Mouse (Mus musculus) heart, embryonic 13.5 days (tissue): ENCODE results near the gene 1700069L16Rik. TPM values are rescaled to one million over a fixed set of nuclear protein-coding genes. Genes with fewer than 3 reads are reported as not detected.

Experiments used
- ATAC-seq: fragments of 200-750 bp; cut with Nextera tagmentation; 2 replicates; pipeline ENCODE4 v1.8.0; 2017; ENCODE audit warnings: moderate TSS enrichment; ENCODE audit not compliant: insufficient number of reproducible peaks, low FRiP score, low TSS enrichment; ENCODE audit errors: extremely low read depth
- H3K27ac ChIP-seq: fragments of 300-500 bp; sonication (generic); replicated peaks from 2 replicates; pipeline ENCODE4 v1.5.1; 2015; ENCODE audit warnings: moderate library complexity, mild to moderate bottlenecking, inconsistent platforms
- H3K27me3 ChIP-seq: fragments of 300-500 bp; sonication (generic); replicated peaks from 2 replicates; pipeline ENCODE4 v1.6.1; 2015; ENCODE audit warnings: mild to moderate bottlenecking, inconsistent platforms
- H3K36me3 ChIP-seq: fragments of 300-500 bp; sonication (generic); 2 replicates; pipeline ENCODE4 v1.6.1; 2015; ENCODE audit warnings: mild to moderate bottlenecking, inconsistent platforms
- H3K4me1 ChIP-seq: fragments of 300-500 bp; sonication (generic); 2 replicates; pipeline ENCODE4 v1.6.1; 2015; ENCODE audit warnings: inconsistent platforms
- H3K4me2 ChIP-seq: fragments of 300-500 bp; sonication (generic); 2 replicates; pipeline ENCODE4 v1.6.1; 2015; ENCODE audit warnings: inconsistent platforms, mild to moderate bottlenecking, moderate library complexity
- H3K4me3 ChIP-seq: fragments of 300-500 bp; sonication (generic); 2 replicates; pipeline ENCODE4 v1.5.1; 2015; ENCODE audit warnings: moderate library complexity, mild to moderate bottlenecking, inconsistent platforms
- H3K9ac ChIP-seq: fragments of 300-500 bp; sonication (generic); 2 replicates; pipeline ENCODE4 v1.6.1; 2015; ENCODE audit warnings: inconsistent platforms, mild to moderate bottlenecking, moderate library complexity
- H3K9me3 ChIP-seq: fragments of 300-500 bp; sonication (generic); 2 replicates; pipeline ENCODE4 v1.6.1; 2016; ENCODE audit warnings: inconsistent platforms
- WGBS: fragments of 180-500 bp; shearing (Covaris S2); methylation state at CpG from one replicate; pipeline ENCODE4 v1.1.7; 2015; ENCODE audit warnings: mixed read lengths; 5-methylcytosine and 5-hydroxymethylcytosine counted together
- polyA plus RNA-seq: library from polyadenylated mRNA; unstranded; fragments of >200 nt; fragmentation: Nextera tagmentation; extraction: Ambion mirVana; gene quantifications from 2 replicates; pipeline ENCODE4 v1.2.1, GENCODE M21; 2015

Gene 1700069L16Rik
- polyA plus RNA-seq = not detected in 2 replicates

- H3K4me2 ChIP-seq = no peak within 1 kb of the TSS
- ATAC-seq = peak; percentile 31; the same call in 1 of the 2 replicates
- H3K36me3 ChIP-seq = no peaks in the 10 kb centered on the region
- H3K9me3 ChIP-seq = no peaks in the 10 kb centered on the region
- H3K4me1 ChIP-seq = no peaks in the 10 kb centered on the region
- H3K27ac ChIP-seq = no peak within 1 kb of the TSS
- no peak within 1 kb of the TSS for H3K4me3 ChIP-seq
- 3% methylated on average over 15 of the region's 15 CpGs for WGBS
- H3K9ac ChIP-seq = no peak within 1 kb of the TSS
- H3K27me3 ChIP-seq = peaks cover 42% of the 10 kb centered on the region
Measured at GRCm38 (mm10) chr5:113724446-113724845, at the start of gene 1700069L16Rik. Gene 1700069L16Rik (minus strand): TSS chr5:113724772.

GRCm38 (mm10) chr5:113773664-113774063 is 49.1 kb upstream of the 1700069L16Rik start:
- Histone ChIP-seq H3K27ac (peak overlapping the region; percentile 94), H3K9me3 (no peaks in the 10 kb centered on the region), H3K4me2 (peak overlapping the region; percentile 99), H3K36me3 (peaks cover 51% of the 10 kb centered on the region), H3K9ac (peak overlapping the region; percentile 88), H3K4me3 (peak overlapping the region; percentile 100), H3K27me3 (no peaks in the 10 kb centered on the region), H3K4me1 (peaks cover 29% of the 10 kb centered on the region)
- ATAC-seq = no peak
- under 1% methylated on average over 7 of the region's 7 CpGs for WGBS

GRCm38 (mm10) chr5:113772905-113773519 is 48.4 kb upstream of the 1700069L16Rik start:
- 2% methylated on average over 37 of the region's 38 CpGs for WGBS
- Histone ChIP-seq H3K9ac (peak overlapping the region; percentile 88), H3K27ac (peak overlapping the region; percentile 94), H3K4me2 (peak overlapping the region; percentile 99), H3K4me3 (peak overlapping the region; percentile 100), H3K9me3 (no peaks in the 10 kb centered on the region), H3K27me3 (no peaks in the 10 kb centered on the region), H3K36me3 (peaks cover 51% of the 10 kb centered on the region), H3K4me1 (peaks cover 29% of the 10 kb centered on the region)
- ATAC-seq = 0 out of 2 replicates have a peak, but pooled peaks have one; percentile 1

GRCm38 (mm10) chr5:113772450-113772895 is 47.9 kb upstream of the 1700069L16Rik start, which contains the start of the genes Sart3 and Iscu:
Gene Sart3 (minus strand): TSS chr5:113772510.
Gene Iscu (plus strand): TSS chr5:113772748.
- Histone ChIP-seq H3K4me1 (peaks cover 29% of the 10 kb centered on the region), H3K27ac (peak within 1 kb of the TSS; percentile 94), H3K9ac (peak within 1 kb of the TSS; percentile 94), H3K27me3 (no peaks in the 10 kb centered on the region), H3K4me2 (peak within 1 kb of the TSS; percentile 99), H3K9me3 (no peaks in the 10 kb centered on the region), H3K4me3 (peak within 1 kb of the TSS; percentile 100), H3K36me3 (peaks cover 53% of the 10 kb centered on the region)
- WGBS = 0% methylated on average over 49 of the region's 49 CpGs
- ATAC-seq = peak; percentile 86

- Histone ChIP-seq H3K27me3 (no peaks in the 10 kb centered on the region), H3K4me1 (peaks cover 32% of the 10 kb centered on the region), H3K9me3 (no peaks in the 10 kb centered on the region), H3K4me3 (peak overlapping the region; percentile 100), H3K36me3 (peaks cover 53% of the 10 kb centered on the region), H3K9ac (peak overlapping the region; percentile 94), H3K4me2 (peak overlapping the region; percentile 99), H3K27ac (peak overlapping the region; percentile 94)
- ATAC-seq = peak; percentile 71
- under 1% methylated on average over 94 of the region's 97 CpGs for WGBS
Measured at GRCm38 (mm10) chr5:113771213-113772162, 46.9 kb upstream of the 1700069L16Rik start.

GRCm38 (mm10) chr5:113768806-113769205 is 44.2 kb upstream of the 1700069L16Rik start:
- H3K27ac ChIP-seq = no peak overlapping the region
- peaks cover 39% of the 10 kb centered on the region for H3K4me1 ChIP-seq
- WGBS = 83% methylated on average over 8 of the region's 8 CpGs
- no peak overlapping the region for H3K4me3 ChIP-seq
- H3K9me3 ChIP-seq = no peaks in the 10 kb centered on the region
- H3K27me3 ChIP-seq = no peaks in the 10 kb centered on the region
- H3K4me2 ChIP-seq = no peak overlapping the region
- no peak for ATAC-seq
- no peak overlapping the region for H3K9ac ChIP-seq
- H3K36me3 ChIP-seq = peaks cover 43% of the 10 kb centered on the region

- no peak overlapping the region for H3K9ac ChIP-seq
- no peak for ATAC-seq
- peaks cover 72% of the 10 kb centered on the region for H3K36me3 ChIP-seq
- H3K9me3 ChIP-seq = no peaks in the 10 kb centered on the region
- H3K27me3 ChIP-seq = no peaks in the 10 kb centered on the region
- H3K4me3 ChIP-seq = no peak overlapping the region
- no peak overlapping the region for H3K27ac ChIP-seq
- 82% methylated on average over 13 of the region's 13 CpGs for WGBS
- no peak overlapping the region for H3K4me2 ChIP-seq
- H3K4me1 ChIP-seq = peaks cover 32% of the 10 kb centered on the region
Measured at GRCm38 (mm10) chr5:113765641-113766526, 41.3 kb upstream of the 1700069L16Rik start.

GRCm38 (mm10) chr5:113764426-113764825 is 39.9 kb upstream of the 1700069L16Rik start:
- Histone ChIP-seq H3K9me3 (no peaks in the 10 kb centered on the region), H3K4me1 (peaks cover 18% of the 10 kb centered on the region; the same call in 1 of the 2 replicates), H3K36me3 (peaks cover 87% of the 10 kb centered on the region), H3K4me2 (no peak overlapping the region), H3K27ac (no peak overlapping the region), H3K27me3 (no peaks in the 10 kb centered on the region), H3K9ac (no peak overlapping the region), H3K4me3 (no peak overlapping the region)
- WGBS = 89% methylated on average over 7 of the region's 7 CpGs
- ATAC-seq = no peak

- Histone ChIP-seq H3K9ac (no peak overlapping the region), H3K27ac (no peak overlapping the region), H3K27me3 (no peaks in the 10 kb centered on the region), H3K4me1 (peaks cover 10% of the 10 kb centered on the region; the same call in 1 of the 2 replicates), H3K36me3 (peaks cover 87% of the 10 kb centered on the region), H3K4me3 (no peak overlapping the region), H3K9me3 (no peaks in the 10 kb centered on the region), H3K4me2 (no peak overlapping the region)
- no peak for ATAC-seq
- 94% methylated on average over 2 of the region's 2 CpGs for WGBS
Measured at GRCm38 (mm10) chr5:113761585-113761984, 37.0 kb upstream of the 1700069L16Rik start.

- H3K9me3 ChIP-seq = no peaks in the 10 kb centered on the region
- WGBS = 85% methylated on average over 15 of the region's 15 CpGs
- H3K27me3 ChIP-seq = no peaks in the 10 kb centered on the region
- no peak overlapping the region for H3K4me3 ChIP-seq
- H3K36me3 ChIP-seq = peaks cover 100% of the 10 kb centered on the region
- H3K27ac ChIP-seq = no peak overlapping the region
- H3K9ac ChIP-seq = no peak overlapping the region
- no peak for ATAC-seq
- H3K4me1 ChIP-seq = no peaks in the 10 kb centered on the region
- no peak overlapping the region for H3K4me2 ChIP-seq
Measured at GRCm38 (mm10) chr5:113755347-113756030, 30.9 kb upstream of the 1700069L16Rik start.
